Mouse (Mus musculus) ES-E14 (cell line): ENCODE results near the gene Gm40193.

Source experiments
- HCFC1 ChIP-seq: IDR thresholded peaks from 2 replicates; pipeline ENCODE4 v1.6.1; 2012; ENCODE audit warnings: low read length, inconsistent platforms, borderline replicate concordance; ENCODE audit not compliant: insufficient read depth
- ZC3H11A ChIP-seq: IDR thresholded peaks from 2 replicates; pipeline ENCODE4 v1.6.1; 2012; ENCODE audit warnings: low read depth, mild to moderate bottlenecking, inconsistent platforms, low read length, borderline replicate concordance

DNA sequence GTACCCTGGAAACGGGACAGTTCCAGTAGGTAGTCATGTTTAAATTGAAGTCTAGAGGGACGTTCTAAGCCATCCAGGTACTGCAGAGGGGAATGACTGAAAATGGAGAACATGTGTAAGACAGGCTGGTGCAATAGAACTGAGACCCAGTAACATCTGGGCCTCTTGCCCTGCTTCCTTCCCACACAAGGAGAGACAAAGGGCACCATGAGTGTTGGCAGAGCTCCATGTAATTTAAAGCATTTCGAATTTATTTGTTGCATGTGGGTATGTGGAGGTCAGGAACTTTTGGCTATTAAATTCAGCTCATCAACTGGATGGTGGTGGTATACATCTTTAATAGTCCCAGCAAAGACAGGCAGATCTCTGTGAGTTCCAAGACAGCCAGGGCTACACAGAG, 49.5 kb upstream of the Gm40193 start:
- TF ChIP-seq HCFC1 = no peak
- TF ChIP-seq ZC3H11A = no peak
